Mouse (Mus musculus) testis, adult 2 months (tissue): ENCODE measurements around the gene Lama2.

ENCODE experiments used
- CTCF ChIP-seq: fragments of 200-500 bp; IDR thresholded peaks from 2 replicates; pipeline ENCODE4 v1.5.1; 2012; ENCODE audit warnings: low read depth, mild to moderate bottlenecking, inconsistent platforms, low read length, moderate library complexity; ENCODE audit not compliant: control insufficient read depth, insufficient read depth, insufficient replicate concordance
- POLR2A ChIP-seq: fragments of 200-500 bp; IDR thresholded peaks from 2 replicates; pipeline ENCODE4 v1.6.1; 2012; ENCODE audit warnings: low read depth, mild to moderate bottlenecking, inconsistent platforms, low read length, moderate library complexity; ENCODE audit not compliant: control insufficient read depth

GRCm38 (mm10) chr10:27001554-27002178 lies 617.9 kb downstream of the Lama2 start:
- no peak for TF ChIP-seq POLR2A
- no peak for TF ChIP-seq CTCF
